Mouse (Mus musculus) thymus, postnatal 25 days (tissue): Measurements from ENCODE around the gene Cnksr3.

Experiments used
- DNase-seq: peaks from one replicate; pipeline ENCODE4 v3.0.0; 2022

Gene Cnksr3

DNA sequence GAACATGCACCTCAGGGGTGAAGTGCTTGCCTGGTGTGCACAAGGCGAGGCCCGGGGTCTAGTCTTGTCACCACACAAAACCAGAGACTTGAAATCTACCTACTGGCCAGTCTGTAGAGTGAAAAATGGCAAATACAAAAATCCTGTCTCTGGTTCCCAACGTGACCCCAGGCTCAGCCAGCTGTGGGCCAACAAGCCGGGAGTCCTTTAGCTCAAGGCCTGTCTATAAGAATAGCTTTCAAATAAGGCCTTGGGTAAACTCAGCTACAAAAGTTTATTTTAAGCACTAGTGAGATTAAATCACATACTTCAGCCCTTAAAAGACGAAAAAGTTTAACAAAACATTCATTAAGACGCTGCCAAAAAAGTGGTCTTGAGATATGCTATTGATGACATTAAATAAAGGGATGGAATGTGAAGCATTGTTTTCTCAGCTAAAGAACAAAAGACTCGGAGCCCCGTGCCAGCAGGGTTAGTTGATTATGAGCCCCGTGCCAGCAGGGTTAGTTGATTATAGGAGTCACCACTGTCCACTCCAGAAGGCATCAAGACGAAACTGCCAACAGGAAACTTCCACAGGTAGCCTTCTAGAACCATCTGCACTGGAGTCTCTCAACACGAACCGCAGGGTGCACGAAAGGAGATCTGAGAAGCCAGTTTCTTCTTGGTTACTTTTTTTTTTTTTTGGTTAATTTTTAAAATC lies 67.8 kb downstream of the Cnksr3 start:
- no peak for DNase-seq

GRCm38 (mm10) chr10:7142287-7142686 lies 69.8 kb downstream of the Cnksr3 start:
- DNase-seq: no peak

- DNase-seq: no peak
Measured at GRCm38 (mm10) chr10:7140282-7140681, 71.8 kb downstream of the Cnksr3 start.

- DNase-seq: no peak
Measured at GRCm38 (mm10) chr10:7138049-7138448, 74.0 kb downstream of the Cnksr3 start.

DNA sequence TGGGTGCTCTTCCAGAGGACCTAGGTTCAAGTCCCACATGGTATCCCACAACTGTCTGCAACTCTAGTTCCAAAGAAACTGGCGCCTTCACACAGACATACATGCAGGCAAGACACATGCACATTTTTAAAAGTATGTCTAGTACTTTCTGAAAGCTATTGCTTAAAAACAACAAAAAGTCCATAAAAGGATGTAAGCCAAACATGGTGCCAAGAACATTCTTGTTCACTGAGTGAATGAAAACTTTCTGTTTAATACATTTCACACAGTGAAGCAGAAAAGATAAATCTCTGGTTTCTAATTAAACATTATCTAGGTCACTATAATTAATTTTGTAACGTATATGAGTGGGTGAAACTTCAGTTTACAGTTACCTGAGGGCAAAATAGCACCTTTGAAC lies 76.3 kb downstream of the Cnksr3 start:
- no peak for DNase-seq

GRCm38 (mm10) chr10:7133005-7133404 lies 79.0 kb downstream of the Cnksr3 start:
- no peak for DNase-seq

- no peak for DNase-seq
Measured at GRCm38 (mm10) chr10:7131441-7131840, 80.6 kb downstream of the Cnksr3 start.

- no peak for DNase-seq
Measured at GRCm38 (mm10) chr10:7127828-7128227, 84.2 kb downstream of the Cnksr3 start.

- no peak for DNase-seq
Measured at GRCm38 (mm10) chr10:7126882-7127281, 85.2 kb downstream of the Cnksr3 start.

- DNase-seq: no peak
Measured at GRCm38 (mm10) chr10:7126287-7126686, 85.8 kb downstream of the Cnksr3 start.

DNA sequence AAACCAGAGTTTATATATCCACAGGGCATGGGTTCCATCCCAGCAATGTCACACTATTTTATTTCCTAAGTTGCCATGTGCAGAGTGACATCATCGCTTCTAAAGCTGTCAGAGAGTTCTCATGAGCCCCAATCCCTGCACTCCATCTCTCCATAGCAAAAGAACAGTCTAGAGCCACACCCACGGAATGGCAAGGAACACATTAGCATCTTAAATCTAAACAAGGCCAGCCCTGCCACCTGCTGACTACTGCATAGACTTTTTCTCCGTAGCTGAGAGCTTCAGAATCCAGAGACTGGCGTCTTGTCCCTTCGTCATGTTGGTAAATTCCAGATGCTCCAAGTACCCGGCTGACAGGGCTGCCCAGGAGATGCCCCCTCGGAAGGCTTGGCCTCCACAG lies 87.0 kb downstream of the Cnksr3 start:
- no peak for DNase-seq

DNA sequence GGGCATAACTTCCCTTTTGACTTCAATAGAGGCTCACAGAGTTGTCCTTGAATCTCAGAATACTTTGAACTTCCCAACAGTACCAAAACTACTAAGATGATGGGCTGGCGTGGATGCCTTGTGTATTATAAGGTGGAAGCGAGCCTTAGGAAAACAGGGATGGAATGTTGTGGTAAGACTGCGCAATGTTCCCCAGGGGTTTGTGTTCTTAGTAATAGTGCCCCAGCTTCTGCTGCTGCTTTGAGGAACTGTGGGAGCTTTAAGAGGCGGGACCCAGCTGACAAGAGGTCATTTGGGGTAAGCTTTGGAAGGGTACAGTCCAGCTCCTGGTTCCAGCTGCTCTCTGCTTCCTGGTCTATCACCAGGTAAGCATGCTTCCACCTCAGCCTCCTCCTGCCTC lies 89.7 kb downstream of the Cnksr3 start:
- no peak for DNase-seq

DNA sequence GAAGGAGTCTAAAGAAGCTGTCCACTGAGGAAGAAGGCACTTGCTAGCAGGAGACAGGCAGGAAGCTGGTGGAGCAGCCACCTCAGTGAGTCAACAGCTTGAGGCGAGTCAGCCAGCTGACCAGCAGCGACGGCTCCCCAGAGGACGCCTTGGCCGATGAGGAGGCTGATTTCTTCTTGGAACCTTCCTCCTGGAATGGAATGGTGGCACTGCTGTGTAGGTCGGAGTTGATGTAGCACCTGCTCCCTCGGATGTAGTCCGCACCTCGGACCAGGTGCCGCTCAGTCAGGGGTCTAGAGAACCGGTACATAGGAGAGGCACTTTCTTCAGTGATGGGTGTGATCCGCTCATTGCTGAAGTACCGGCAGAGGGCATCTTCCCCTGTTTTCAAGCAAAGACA lies 91.8 kb downstream of the Cnksr3 start:
- no peak for DNase-seq

GRCm38 (mm10) chr10:7118258-7119077 lies 93.6 kb downstream of the Cnksr3 start:
- no peak for DNase-seq

DNA sequence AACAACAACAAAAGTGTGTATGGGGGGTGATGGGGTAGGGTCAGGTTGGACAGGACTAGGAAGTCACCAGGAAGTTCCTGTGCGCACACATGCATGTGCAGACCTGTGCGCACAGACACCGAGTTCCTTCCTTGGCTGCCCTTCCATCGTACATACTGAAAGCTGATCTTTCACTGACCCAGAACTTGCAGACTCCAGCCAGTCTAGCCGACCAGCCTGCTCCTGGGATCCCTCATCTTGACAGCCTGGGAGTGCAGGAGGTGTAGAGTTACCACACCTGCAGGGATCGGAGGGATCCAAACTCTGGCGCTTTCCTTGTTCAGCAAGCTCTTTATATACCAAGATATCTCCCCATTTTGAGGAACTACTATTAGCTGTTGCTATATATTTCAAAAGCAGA lies 94.3 kb downstream of the Cnksr3 start:
- no peak for DNase-seq

- no peak for DNase-seq
Measured at GRCm38 (mm10) chr10:7114796-7115195, 97.2 kb downstream of the Cnksr3 start.

- DNase-seq: no peak
Measured at GRCm38 (mm10) chr10:7113747-7114146, 98.3 kb downstream of the Cnksr3 start.

DNA sequence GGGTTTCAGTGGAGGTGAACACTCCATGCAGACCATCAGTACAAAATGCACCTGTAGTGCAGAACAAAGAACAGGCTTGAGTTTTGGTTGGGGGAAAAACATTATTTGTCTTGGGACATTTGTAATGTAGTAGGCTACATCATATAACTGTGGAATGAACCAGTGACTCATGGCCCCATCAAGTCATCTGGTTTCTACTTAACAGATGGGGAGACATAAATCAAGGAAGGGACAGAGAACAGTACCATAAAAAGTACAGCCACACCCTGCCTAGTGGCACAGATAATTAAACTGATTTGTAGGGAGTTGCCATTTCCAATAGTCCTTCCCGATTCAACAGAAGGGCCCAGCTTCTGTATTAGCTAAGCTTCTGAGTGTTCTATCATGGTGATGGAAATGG lies 98.9 kb downstream of the Cnksr3 start:
- DNase-seq: no peak

- no peak for DNase-seq
Measured at GRCm38 (mm10) chr10:7111462-7112000, 100.5 kb downstream of the Cnksr3 start.

DNA sequence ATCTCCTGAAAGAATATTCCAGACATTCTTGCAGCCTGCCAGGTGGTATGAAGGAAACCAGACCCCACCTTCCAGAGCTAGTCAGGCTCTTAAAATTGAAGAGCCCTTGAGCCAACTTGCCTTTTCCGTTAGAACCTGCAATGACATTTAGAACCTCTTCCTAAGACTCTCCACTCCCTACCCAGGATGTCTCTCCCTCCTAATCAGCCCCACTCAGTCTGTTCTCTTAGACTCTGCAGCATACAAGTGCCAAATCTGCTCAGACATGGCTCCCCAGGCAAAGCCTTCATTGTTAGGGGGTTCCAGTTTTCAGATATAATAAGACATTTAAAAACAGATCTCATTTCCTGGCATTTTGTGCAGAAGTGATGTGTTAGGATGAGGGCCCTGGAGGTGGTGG lies 108.2 kb downstream of the Cnksr3 start:
- no peak for DNase-seq

- DNase-seq: no peak
Measured at GRCm38 (mm10) chr10:7077971-7078370, 134.1 kb downstream of the Cnksr3 start.

- no peak for DNase-seq
Measured at GRCm38 (mm10) chr10:7077389-7077808, 134.6 kb downstream of the Cnksr3 start.

DNA sequence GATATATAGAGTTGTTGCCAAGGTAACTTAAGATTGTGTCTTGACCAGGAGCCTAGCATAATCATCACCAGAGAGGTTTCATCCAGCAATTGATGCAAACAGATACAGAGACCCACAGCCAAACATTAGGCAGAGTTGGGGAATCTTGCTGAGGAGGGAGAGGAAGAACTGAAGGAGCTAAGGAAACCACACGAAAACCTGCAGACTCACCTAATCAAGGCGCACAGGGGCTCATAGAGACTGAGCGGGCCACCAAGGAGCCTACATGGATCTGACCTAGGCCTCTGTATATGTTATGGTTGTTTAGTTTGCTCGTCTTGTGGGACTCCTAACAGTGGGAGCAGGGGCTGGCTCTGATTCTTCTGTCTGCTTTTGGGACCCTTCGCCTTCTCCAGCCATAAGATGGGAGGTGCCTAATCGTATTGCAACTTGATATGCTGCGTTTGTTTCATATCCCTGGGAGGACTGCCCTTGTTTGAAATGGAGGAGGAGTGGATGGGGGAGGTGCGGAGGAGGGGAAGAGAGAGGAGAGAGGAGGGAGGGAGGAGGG lies 135.3 kb downstream of the Cnksr3 start:
- DNase-seq: no peak

DNA sequence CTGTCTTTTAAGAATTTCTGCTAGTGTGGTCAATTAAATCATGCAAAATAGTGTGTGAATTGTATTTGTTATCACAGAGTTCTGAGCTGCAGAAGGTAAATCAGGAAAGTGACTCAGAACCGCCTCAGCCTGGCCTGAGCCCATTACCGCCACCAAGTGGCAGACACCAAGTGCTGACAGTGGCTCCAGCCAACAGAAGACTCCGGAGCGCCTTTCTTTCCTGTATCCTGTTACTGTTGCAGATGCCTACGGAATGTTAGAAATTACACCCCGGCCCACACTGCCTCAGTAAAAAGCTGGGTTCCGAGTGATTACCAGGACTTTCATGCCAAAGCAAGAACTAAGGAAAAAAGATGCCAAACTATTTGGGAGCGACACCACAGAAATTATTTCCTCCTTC lies 135.8 kb downstream of the Cnksr3 start:
- DNase-seq: peak; percentile 52
